Mouse (Mus musculus): ENCODE results near the gene Rbmx. TPM values are rescaled to one million over a fixed set of nuclear protein-coding genes. Genes with fewer than 3 reads are reported as not detected.

Rbmx gene
- polyA plus RNA-seq, 1 experiment from 2014 or later: 237 TPM

GRCm38 (mm10) chrX:57338371-57339211, 54.2 kb downstream of the Rbmx start, which contains the start of gene Arhgef6:
Gene Arhgef6 (minus strand): TSS chrX:57338729.
- Histone ChIP-seq H3K36me3 (replicated peaks; ENCODE audit: control insufficient read depth, insufficient read depth, low read depth, low read length) (no peaks in the 10 kb centered on the region), H3K4me3 (ENCODE audit: low read depth, low read length) (no peak within 1 kb of the TSS), H3K9ac (replicated peaks; ENCODE audit: low read length) (no peak within 1 kb of the TSS), H3K4me1 (ENCODE audit: control insufficient read depth, insufficient read depth, low read length) (no peaks in the 10 kb centered on the region), H3K4me2 (ENCODE audit: low read depth, low read length) (no peak within 1 kb of the TSS), H3K9me3 (replicated peaks; ENCODE audit: control insufficient read depth, low read length) (no peaks in the 10 kb centered on the region), H3K27me3 (ENCODE audit: control insufficient read depth, insufficient read depth, low read length) (no peaks in the 10 kb centered on the region), H3K27ac (replicated peaks; ENCODE audit: low read depth, low read length) (no peak within 1 kb of the TSS)
- WGBS: 66% methylated on average over 18 of the region's 18 CpGs
- DNase-seq (ENCODE audit: low spot score): no peak
- ATAC-seq (replicated peaks; ENCODE audit: insufficient number of reproducible peaks, low FRiP score, low TSS enrichment, low read depth): no peak

- Histone ChIP-seq H3K4me1 (ENCODE audit: control insufficient read depth, insufficient read depth, low read length) (no peaks in the 10 kb centered on the region), H3K27ac (replicated peaks; ENCODE audit: low read depth, low read length) (no peak overlapping the region), H3K36me3 (replicated peaks; ENCODE audit: control insufficient read depth, insufficient read depth, low read depth, low read length) (no peaks in the 10 kb centered on the region), H3K27me3 (ENCODE audit: control insufficient read depth, insufficient read depth, low read length) (no peaks in the 10 kb centered on the region), H3K4me3 (ENCODE audit: low read depth, low read length) (no peak overlapping the region), H3K9me3 (replicated peaks; ENCODE audit: control insufficient read depth, low read length) (no peaks in the 10 kb centered on the region), H3K4me2 (ENCODE audit: low read depth, low read length) (no peak overlapping the region), H3K9ac (replicated peaks; ENCODE audit: low read length) (no peak overlapping the region)
- ATAC-seq (replicated peaks; ENCODE audit: insufficient number of reproducible peaks, low FRiP score, low TSS enrichment, low read depth) (no peak), DNase-seq (ENCODE audit: low spot score) (no peak)
Measured at GRCm38 (mm10) chrX:57337582-57337981, 55.3 kb downstream of the Rbmx start.

- 81% methylated on average over 9 of the region's 9 CpGs for WGBS
Measured at GRCm38 (mm10) chrX:57336958-57337357, 55.9 kb downstream of the Rbmx start.

GRCm38 (mm10) chrX:57335313-57335712, 57.5 kb downstream of the Rbmx start:
- no peak overlapping the region for H3K4me3 ChIP-seq (ENCODE audit: low read depth, low read length)
- H3K4me1 ChIP-seq (ENCODE audit: control insufficient read depth, insufficient read depth, low read length): no peaks in the 10 kb centered on the region
- ATAC-seq (replicated peaks; ENCODE audit: insufficient number of reproducible peaks, low FRiP score, low TSS enrichment, low read depth): no peak
- 87% methylated on average over 6 of the region's 6 CpGs for WGBS
- H3K9me3 ChIP-seq (replicated peaks; ENCODE audit: control insufficient read depth, low read length): no peaks in the 10 kb centered on the region
- H3K4me2 ChIP-seq (ENCODE audit: low read depth, low read length): no peak overlapping the region
- DNase-seq (ENCODE audit: low spot score): no peak
- H3K27ac ChIP-seq (replicated peaks; ENCODE audit: low read depth, low read length): no peak overlapping the region
- H3K27me3 ChIP-seq (ENCODE audit: control insufficient read depth, insufficient read depth, low read length): no peaks in the 10 kb centered on the region
- no peaks in the 10 kb centered on the region for H3K36me3 ChIP-seq (replicated peaks; ENCODE audit: control insufficient read depth, insufficient read depth, low read depth, low read length)
- H3K9ac ChIP-seq (replicated peaks; ENCODE audit: low read length): no peak overlapping the region

More at GRCm38 (mm10) chrX:57336958-57337357, 55.9 kb downstream of the Rbmx start:
- Histone ChIP-seq H3K36me3 (replicated peaks; ENCODE audit: control insufficient read depth, insufficient read depth, low read depth, low read length) (no peaks in the 10 kb centered on the region), H3K4me1 (ENCODE audit: control insufficient read depth, insufficient read depth, low read length) (no peaks in the 10 kb centered on the region), H3K27me3 (ENCODE audit: control insufficient read depth, insufficient read depth, low read length) (no peaks in the 10 kb centered on the region), H3K9me3 (replicated peaks; ENCODE audit: control insufficient read depth, low read length) (no peaks in the 10 kb centered on the region), H3K27ac (replicated peaks; ENCODE audit: low read depth, low read length) (no peak overlapping the region), H3K9ac (replicated peaks; ENCODE audit: low read length) (no peak overlapping the region), H3K4me3 (ENCODE audit: low read depth, low read length) (no peak overlapping the region), H3K4me2 (ENCODE audit: low read depth, low read length) (no peak overlapping the region)
- no peak for ATAC-seq (replicated peaks; ENCODE audit: insufficient number of reproducible peaks, low FRiP score, low TSS enrichment, low read depth)
- no peak for DNase-seq (ENCODE audit: low spot score)

Other genes with a start within 250 kb of the Rbmx start
- not detected in 2 replicates for gene Cd40lg, start 180.9 kb downstream of the Rbmx start, polyA plus RNA-seq (2014; fragmentation: Nextera tagmentation; extraction: Ambion mirVana)
- gene Arhgef6, start 54.3 kb downstream of the Rbmx start, polyA plus RNA-seq (2014; fragmentation: Nextera tagmentation; extraction: Ambion mirVana): 7.2 and 7.3 TPM in 2 replicates
- gene Gm364, start 16.1 kb upstream of the Rbmx start, polyA plus RNA-seq (2014; fragmentation: Nextera tagmentation; extraction: Ambion mirVana): not detected in 2 replicates
- 0.04 TPM in 1 of 2 replicates, not detected in the other for gene Gpr101, start 110.7 kb upstream of the Rbmx start, polyA plus RNA-seq (2014; fragmentation: Nextera tagmentation; extraction: Ambion mirVana)